Mouse (Mus musculus): ENCODE measurements around the gene Sec1.

GRCm38 (mm10) chr7:45723301-45723700 lies 29.1 kb upstream of the Sec1 start:
- TF ChIP-seq CTCF (IDR thresholded peaks at IDR 0.05; ENCODE audit: control insufficient read depth, insufficient read depth, insufficient read length), result no peak
- no peak for TF ChIP-seq MAX (IDR thresholded peaks at IDR 0.05)
- no peak for TF ChIP-seq CEBPB (IDR thresholded peaks at IDR 0.05; ENCODE audit: low read depth)

Data from C2C12 (cell line).